In genomic region chr11:30471751-30472593, GRCm38 (mm10) we compare ENCODE assay signal across 8 mouse cellular contexts. TPM values are rescaled to one million over a fixed set of nuclear protein-coding genes. Genes with fewer than 3 reads are reported as not detected.
DNase-seq lines count a peak whose midpoint lies in the region; ATAC-seq lines count a peak whose summit lies in the region.

Gene 4930505A04Rik, minus strand, starts transcription at chr11:30471827.

- H3K27ac ChIP-seq in intestine, embryonic 15.5 days, result peak within 1 kb of the TSS; percentile 34

- H3K36me3 ChIP-seq in intestine, embryonic 15.5 days, result no peaks in the 10 kb centered on the region

- H3K4me2 ChIP-seq in intestine, embryonic 15.5 days (replicated peaks), result peak within 1 kb of the TSS; percentile 80

- peak within 1 kb of the TSS; percentile 38 for H3K4me3 ChIP-seq in intestine, embryonic 15.5 days (replicated peaks)

- no peaks in the 10 kb centered on the region for H3K9me3 ChIP-seq in intestine, embryonic 15.5 days

- ATAC-seq in intestine, embryonic 15.5 days, result peak; percentile 99
- peak; percentile 97 for ATAC-seq in megakaryocyte progenitor cell, adult 5-6 weeks (replicated peaks; ENCODE audit: poor library complexity)
- ATAC-seq in monocyte, adult 5-6 weeks (replicated peaks; ENCODE audit: insufficient number of reproducible peaks, low FRiP score, low TSS enrichment, poor library complexity, severe bottlenecking), result no peak

- H3K9ac ChIP-seq in intestine, embryonic 15.5 days, result peak within 1 kb of the TSS; percentile 43

- 6% methylated on average over 17 of the region's 17 CpGs for WGBS in intestine, embryonic 15.5 days

- H3K27me3 ChIP-seq in intestine, embryonic 15.5 days (replicated peaks), result no peaks in the 10 kb centered on the region

- no peaks in the 10 kb centered on the region; the same call in 1 of the 2 replicates for H3K4me1 ChIP-seq in intestine, embryonic 15.5 days (replicated peaks)

- DNase-seq in adrenal gland, postnatal 14 days, result peak; percentile 90
- DNase-seq in embryo, embryonic 10.5 days (ENCODE audit: low spot score), result peak; percentile 99
- DNase-seq in gastrocnemius, postnatal 36 days, result peak; percentile 68 to 80
- peak; percentile 87 to 93 for DNase-seq in left cerebral cortex, postnatal 10 days (ENCODE audit: extremely low spot score in 1 of 2, low spot score in 2 of 2)
- peak; percentile 84 for DNase-seq in right cerebral cortex, postnatal 4 days

- intact Hi-C loops in gastrocnemius, postnatal 36 days (cut with DNase I), result loop anchor here (10.0 kb wide), 1 partner anchor 183 kb away; no protein-coding TSS in a partner anchor
- intact Hi-C loops in left cerebral cortex, postnatal 10 days (cut with DNase I), result no loop called here

RNA-seq across cellular contexts. Expression of gene 4930505A04Rik, which starts in this region (rescaled TPM):
- total RNA-seq in adrenal gland, postnatal 14 days (2021), result 0.37 and 0.38 TPM in 2 replicates
- under 1 TPM in 1 of 2 experiments, not detected in 1; 0.48 TPM for total RNA-seq in gastrocnemius, postnatal 36 days (2021)
- not detected in 2 replicates for polyA plus RNA-seq in intestine, embryonic 15.5 days (2015; fragmentation: Nextera tagmentation; extraction: Ambion mirVana)
- 1 to 10 TPM; 1.0 to 1.3 TPM for total RNA-seq in left cerebral cortex, postnatal 10 days (2021)
- total RNA-seq in megakaryocyte progenitor cell, adult 5-6 weeks (2015), result not detected in 2 replicates
- total RNA-seq in megakaryocyte progenitor cell, adult 5-6 weeks (2017), result not detected in 2 replicates
- not detected in 3 replicates for total RNA-seq in monocyte, adult 5-6 weeks (2017)

Comparison
In these comparisons a context has a peak if more than half of its experiments do, and no peak if none do; other contexts are left out.
1. Peak in DNase-seq in adrenal gland, postnatal 14 days; RNA of the gene not detected or under 1 TPM.
2. Peak in DNase-seq in gastrocnemius, postnatal 36 days; RNA of the gene not detected or under 1 TPM.
3. Peak in ATAC-seq, H3K4me3 ChIP-seq, H3K27ac ChIP-seq, H3K9ac ChIP-seq and H3K4me2 ChIP-seq in intestine, embryonic 15.5 days; RNA of the gene not detected or under 1 TPM.
4. Peak in ATAC-seq in megakaryocyte progenitor cell, adult 5-6 weeks; RNA of the gene not detected or under 1 TPM.